Mouse (Mus musculus): Measurements from ENCODE around the gene Alpk3. TPM values are rescaled to one million over a fixed set of nuclear protein-coding genes. Genes with fewer than 3 reads are reported as not detected.
"Not testable (repeated sequence)": the region's sequence is repeated elsewhere in the genome, so short reads cannot be mapped to it uniquely, and the experiment has no call there.

Gene Alpk3
- polyA plus RNA-seq, 1 experiment from 2014 or later: 18.2 TPM

GRCm38 (mm10) chr7:81152306-81152705 lies 94.9 kb downstream of the Alpk3 start:
- 92% methylated on average over 10 of the region's 10 CpGs for WGBS
- Histone ChIP-seq H3K9me3 (replicated peaks) (0 out of 2 replicates have a peak, but pooled peaks cover 3% of the 10 kb centered on the region), H3K4me3 (no peak overlapping the region), H3K4me1 (replicated peaks) (peaks cover 9% of the 10 kb centered on the region; the same call in 1 of the 2 replicates), H3K9ac (no peak overlapping the region), H3K36me3 (no peaks in the 10 kb centered on the region), H3K27me3 (no peaks in the 10 kb centered on the region), H3K4me2 (no peak overlapping the region), H3K27ac (no peak overlapping the region)
- no peak for ATAC-seq (replicated peaks; ENCODE audit: insufficient number of reproducible peaks, insufficient read depth, low FRiP score, low read depth)

GRCm38 (mm10) chr7:81152826-81153225 lies 95.4 kb downstream of the Alpk3 start:
- no peak overlapping the region for H3K4me2 ChIP-seq
- no peaks in the 10 kb centered on the region for H3K27me3 ChIP-seq
- H3K9ac ChIP-seq: no peak overlapping the region
- no peak overlapping the region for H3K4me3 ChIP-seq
- H3K36me3 ChIP-seq: no peaks in the 10 kb centered on the region
- H3K9me3 ChIP-seq (replicated peaks): 0 out of 2 replicates have a peak, but pooled peaks cover 3% of the 10 kb centered on the region
- WGBS: 70% methylated on average over 7 of the region's 7 CpGs
- ATAC-seq (replicated peaks; ENCODE audit: insufficient number of reproducible peaks, insufficient read depth, low FRiP score, low read depth): no peak
- H3K27ac ChIP-seq: no peak overlapping the region
- peaks cover 9% of the 10 kb centered on the region; the same call in 1 of the 2 replicates for H3K4me1 ChIP-seq (replicated peaks)

DNA sequence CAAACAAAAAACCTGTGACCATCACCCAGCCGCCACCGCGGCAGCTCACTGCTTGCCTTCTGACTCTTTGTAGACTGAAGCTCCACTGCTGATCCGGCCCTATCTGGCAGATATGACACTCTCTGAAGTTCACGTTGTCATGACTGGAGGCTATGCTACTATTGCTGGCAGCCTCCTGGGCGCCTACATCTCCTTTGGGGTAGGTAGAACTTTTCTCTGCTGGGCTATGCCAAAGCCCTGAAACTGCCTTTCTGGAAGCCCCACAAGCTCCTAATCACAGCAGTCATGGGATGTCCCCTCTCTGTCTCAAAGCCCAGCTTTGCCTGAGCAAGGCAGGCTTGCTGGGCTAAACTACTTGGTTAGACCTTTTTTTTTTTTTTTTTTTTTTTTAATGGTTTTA lies 95.9 kb downstream of the Alpk3 start:
- WGBS: 61% methylated on average over 6 of the region's 6 CpGs
- 0 out of 2 replicates have a peak, but pooled peaks cover 3% of the 10 kb centered on the region for H3K9me3 ChIP-seq (replicated peaks)
- no peak overlapping the region for H3K4me2 ChIP-seq
- H3K9ac ChIP-seq: no peak overlapping the region
- no peak overlapping the region for H3K4me3 ChIP-seq
- H3K4me1 ChIP-seq (replicated peaks): peaks cover 9% of the 10 kb centered on the region; the same call in 1 of the 2 replicates
- no peaks in the 10 kb centered on the region for H3K36me3 ChIP-seq
- H3K27me3 ChIP-seq: no peaks in the 10 kb centered on the region
- H3K27ac ChIP-seq: no peak overlapping the region
- no peak for ATAC-seq (replicated peaks; ENCODE audit: insufficient number of reproducible peaks, insufficient read depth, low FRiP score, low read depth)

- H3K4me1 ChIP-seq (replicated peaks); H3K9ac ChIP-seq; H3K27ac ChIP-seq; H3K36me3 ChIP-seq; H3K27me3 ChIP-seq; H3K4me3 ChIP-seq; ATAC-seq (replicated peaks; ENCODE audit: insufficient number of reproducible peaks, insufficient read depth, low FRiP score, low read depth); H3K4me2 ChIP-seq; H3K9me3 ChIP-seq (replicated peaks): not testable (repeated sequence)
Observed at GRCm38 (mm10) chr7:81154244-81154643, 96.8 kb downstream of the Alpk3 start.

DNA sequence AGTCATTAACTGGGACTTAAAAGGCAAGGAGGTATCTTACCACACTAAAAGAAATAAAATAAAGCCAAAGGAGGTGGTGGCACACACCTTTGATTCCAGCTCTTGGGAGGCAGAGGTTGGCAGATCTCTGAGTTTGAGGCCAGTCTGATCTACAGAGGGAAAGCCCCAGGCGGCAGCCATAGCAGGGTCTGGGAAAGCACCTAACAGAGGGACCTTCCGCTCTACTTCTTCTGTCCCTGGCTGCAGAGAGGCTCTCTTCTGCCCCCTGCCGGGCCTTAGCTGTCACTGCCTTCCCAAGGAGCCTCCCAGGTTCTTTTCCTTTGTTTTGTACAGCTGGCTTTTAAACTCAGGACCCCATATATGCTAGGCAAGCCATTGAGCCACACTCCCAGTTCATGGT lies 97.6 kb downstream of the Alpk3 start:
- peaks cover 5% of the 10 kb centered on the region; the same call in 1 of the 2 replicates for H3K4me1 ChIP-seq (replicated peaks)
- H3K4me2 ChIP-seq: no peak overlapping the region
- ATAC-seq (replicated peaks; ENCODE audit: insufficient number of reproducible peaks, insufficient read depth, low FRiP score, low read depth): peak; percentile 49
- no peaks in the 10 kb centered on the region for H3K27me3 ChIP-seq
- H3K9ac ChIP-seq: no peak overlapping the region
- no peaks in the 10 kb centered on the region for H3K36me3 ChIP-seq
- H3K4me3 ChIP-seq: no peak overlapping the region
- WGBS: 1% methylated on average over 3 of the region's 3 CpGs
- H3K27ac ChIP-seq: no peak overlapping the region
- 0 out of 2 replicates have a peak, but pooled peaks cover 3% of the 10 kb centered on the region for H3K9me3 ChIP-seq (replicated peaks)

Other genes starting within 250 kb of the Alpk3 start
- 35.6 and 49.4 TPM in 2 replicates for gene Iqgap1, start 231.6 kb upstream of the Alpk3 start, polyA plus RNA-seq (2015; fragmentation: Nextera tagmentation; extraction: Ambion mirVana)
- 1.8 and 2.0 TPM in 2 replicates for gene Zscan2, start 196.7 kb upstream of the Alpk3 start, polyA plus RNA-seq (2015; fragmentation: Nextera tagmentation; extraction: Ambion mirVana)
- 16.3 and 20.9 TPM in 2 replicates for gene Wdr73, start 156.3 kb upstream of the Alpk3 start, polyA plus RNA-seq (2015; fragmentation: Nextera tagmentation; extraction: Ambion mirVana)
- 4.6 and 4.8 TPM in 2 replicates for gene Nmb, start 152.5 kb upstream of the Alpk3 start, polyA plus RNA-seq (2015; fragmentation: Nextera tagmentation; extraction: Ambion mirVana)
- gene Sec11a, start 109.8 kb upstream of the Alpk3 start, polyA plus RNA-seq (2015; fragmentation: Nextera tagmentation; extraction: Ambion mirVana): 129 and 148 TPM in 2 replicates
- 8.5 and 9.4 TPM in 2 replicates for gene Zfp592, start 63.9 kb upstream of the Alpk3 start, polyA plus RNA-seq (2015; fragmentation: Nextera tagmentation; extraction: Ambion mirVana)
- 0.09 and 0.14 TPM in 2 replicates for gene Slc28a1, start 57.2 kb downstream of the Alpk3 start, polyA plus RNA-seq (2015; fragmentation: Nextera tagmentation; extraction: Ambion mirVana)
- 3.8 and 3.9 TPM in 2 replicates for gene Pde8a, start 156.0 kb downstream of the Alpk3 start, polyA plus RNA-seq (2015; fragmentation: Nextera tagmentation; extraction: Ambion mirVana)

Measured in heart, embryonic 15.5 days (tissue).